Mouse (Mus musculus) left cerebral cortex, adult 8-10 months (tissue): ENCODE measurements at regions not wholly inside any gene's neighbourhood (a gene's known extent, or its start where the extent isn't known, plus 50 kb on each side); places are given as distances from the start of the nearest gene placed in this dataset.
"Not testable (repeated sequence)": the region's sequence is repeated elsewhere in the genome, so short reads cannot be mapped to it uniquely, and the experiment has no call there.

ENCODE experiments used
- DNase-seq, 2 experiments: peaks; one replicate each; pipeline ENCODE4 v3.0.0; 2022; ENCODE audit warnings: low spot score in 2 of 2

GRCm38 (mm10) chr16:55168433-55168832 is 129.4 kb downstream of the Zpld1 start:
- DNase-seq = no peak

- DNase-seq = no peak
These were observed 131.5 kb downstream of the Zpld1 start for GRCm38 (mm10) chr16:55166181-55166848.

- DNase-seq = no peak
These were observed 134.9 kb downstream of the Zpld1 start for GRCm38 (mm10) chr16:55162926-55163325.

GRCm38 (mm10) chr16:55151726-55152125 is 146.1 kb downstream of the Zpld1 start:
- DNase-seq = peak; percentile 5 to 31

- DNase-seq = no peak
These were observed 155.2 kb downstream of the Zpld1 start for GRCm38 (mm10) chr16:55142431-55143173.

- no peak for DNase-seq
These were observed 162.8 kb downstream of the Zpld1 start for GRCm38 (mm10) chr16:55134961-55135360.

GRCm38 (mm10) chr16:55097651-55098050 is 200.1 kb downstream of the Zpld1 start:
- no peak for DNase-seq

- no peak for DNase-seq
These were observed 210.3 kb downstream of the Zpld1 start for GRCm38 (mm10) chr16:55087461-55087860.

GRCm38 (mm10) chr16:55076172-55076571 is 221.6 kb downstream of the Zpld1 start:
- DNase-seq = no peak

GRCm38 (mm10) chr16:55039777-55040176 is 258.0 kb downstream of the Zpld1 start:
- peak in 1 of 2 experiments; percentile 23 for DNase-seq

GRCm38 (mm10) chr16:55001661-55002289 is 296.0 kb downstream of the Zpld1 start:
- peak in 1 of 2 experiments; percentile 60 for DNase-seq

- no peak for DNase-seq
These were observed 306.1 kb downstream of the Zpld1 start for GRCm38 (mm10) chr16:54991595-54992240.

- DNase-seq = peak; percentile 22 to 28
These were observed 314.0 kb downstream of the Zpld1 start for GRCm38 (mm10) chr16:54983759-54984218.

- peak in 1 of 2 experiments; percentile 58 for DNase-seq
These were observed 327.4 kb downstream of the Zpld1 start for GRCm38 (mm10) chr16:54970356-54970755.

- DNase-seq = peak in 1 of 2 experiments; percentile 14
These were observed 353.9 kb downstream of the Zpld1 start for GRCm38 (mm10) chr16:54943808-54944315.

- DNase-seq = peak in 1 of 2 experiments; percentile 8
These were observed 369.5 kb downstream of the Zpld1 start for GRCm38 (mm10) chr16:54928259-54928658.

- no peak for DNase-seq
These were observed 394.9 kb downstream of the Zpld1 start for GRCm38 (mm10) chr16:54902911-54903310.

GRCm38 (mm10) chr16:54901461-54901860 is 396.3 kb downstream of the Zpld1 start:
- DNase-seq = no peak

GRCm38 (mm10) chr16:54894661-54895060 is 403.1 kb downstream of the Zpld1 start:
- no peak for DNase-seq

- DNase-seq = no peak
These were observed 440.4 kb downstream of the Zpld1 start for GRCm38 (mm10) chr16:54857369-54857768.

GRCm38 (mm10) chr16:54842996-54843395 is 454.8 kb downstream of the Zpld1 start:
- not testable (repeated sequence) for DNase-seq
